Mouse (Mus musculus) intestine, embryonic 16.5 days (tissue): ENCODE measurements around the gene Rhebl1. TPM values are rescaled to one million over a fixed set of nuclear protein-coding genes. Genes with fewer than 3 reads are reported as not detected.

Source experiments
- ATAC-seq: fragments of 200-750 bp; cut with Nextera tagmentation; 2 replicates; pipeline ENCODE4 v1.8.0; 2017; ENCODE audit warnings: moderate TSS enrichment, moderate library complexity
- H3K27ac ChIP-seq: fragments of 300-500 bp; sonication (generic); 2 replicates; pipeline ENCODE4 v1.5.1; 2014; ENCODE audit warnings: mild to moderate bottlenecking, low read length
- H3K27me3 ChIP-seq: fragments of 300-500 bp; sonication (generic); replicated peaks from 2 replicates; pipeline ENCODE4 v1.6.1; 2014; ENCODE audit warnings: low read length, control low read depth, mixed read lengths; ENCODE audit not compliant: control insufficient read depth, insufficient read depth
- H3K36me3 ChIP-seq: fragments of 300-500 bp; sonication (generic); 2 replicates; pipeline ENCODE4 v1.6.1; 2014; ENCODE audit warnings: low read length, control low read depth; ENCODE audit not compliant: control insufficient read depth, insufficient read depth
- H3K4me1 ChIP-seq: fragments of 300-500 bp; sonication (generic); 2 replicates; pipeline ENCODE4 v1.6.1; 2014; ENCODE audit warnings: low read length, control low read depth, mixed read lengths; ENCODE audit not compliant: control insufficient read depth, insufficient read depth
- H3K4me2 ChIP-seq: fragments of 300-500 bp; sonication (generic); 2 replicates; pipeline ENCODE4 v1.6.1; 2014; ENCODE audit warnings: low read depth, low read length, control low read depth
- H3K4me3 ChIP-seq: fragments of 300-500 bp; sonication (generic); 2 replicates; pipeline ENCODE4 v1.5.1; 2014; ENCODE audit warnings: mild to moderate bottlenecking, low read length
- H3K9ac ChIP-seq: fragments of 300-500 bp; sonication (generic); 2 replicates; pipeline ENCODE4 v1.6.1; 2014; ENCODE audit warnings: low read depth, low read length
- H3K9me3 ChIP-seq: fragments of 300-500 bp; sonication (generic); 2 replicates; pipeline ENCODE4 v1.6.1; 2016; ENCODE audit warnings: low read length, control low read depth; ENCODE audit not compliant: control insufficient read depth
- WGBS: fragments of 180-500 bp; shearing (Covaris S2); extraction: QIAGEN DNeasy Blood & Tissue Kit; methylation state at CpG from one replicate; pipeline ENCODE4 v1.1.7; 2014; 5-methylcytosine and 5-hydroxymethylcytosine counted together
- polyA plus RNA-seq: library from polyadenylated mRNA; unstranded; fragments of >200 nt; fragmentation: Nextera tagmentation; extraction: Ambion mirVana; gene quantifications from 2 replicates; pipeline ENCODE4 v1.2.1, GENCODE M21; 2015

Rhebl1 gene
- polyA plus RNA-seq, 1 experiment from 2014 or later: 12.3 TPM

GRCm38 (mm10) chr15:98846140-98846539 lies 48.2 kb downstream of the Rhebl1 start:
- 85% methylated on average over 8 of the region's 8 CpGs for WGBS

GRCm38 (mm10) chr15:98845149-98845548 lies 49.2 kb downstream of the Rhebl1 start:
- H3K4me1 ChIP-seq: no peaks in the 10 kb centered on the region
- H3K4me3 ChIP-seq: no peak overlapping the region
- H3K36me3 ChIP-seq: peaks cover 69% of the 10 kb centered on the region
- H3K9me3 ChIP-seq: no peaks in the 10 kb centered on the region
- WGBS: 94% methylated on average over 2 of the region's 2 CpGs
- H3K9ac ChIP-seq: no peak overlapping the region
- H3K27me3 ChIP-seq: no peaks in the 10 kb centered on the region
- H3K27ac ChIP-seq: no peak overlapping the region
- no peak for ATAC-seq
- H3K4me2 ChIP-seq: no peak overlapping the region

More at GRCm38 (mm10) chr15:98846140-98846539, 48.2 kb downstream of the Rhebl1 start:
- Histone ChIP-seq H3K4me2 (no peak overlapping the region), H3K4me3 (no peak overlapping the region), H3K4me1 (no peaks in the 10 kb centered on the region), H3K9ac (no peak overlapping the region), H3K36me3 (peaks cover 65% of the 10 kb centered on the region), H3K27me3 (no peaks in the 10 kb centered on the region), H3K9me3 (no peaks in the 10 kb centered on the region), H3K27ac (no peak overlapping the region)
- ATAC-seq: no peak

DNA sequence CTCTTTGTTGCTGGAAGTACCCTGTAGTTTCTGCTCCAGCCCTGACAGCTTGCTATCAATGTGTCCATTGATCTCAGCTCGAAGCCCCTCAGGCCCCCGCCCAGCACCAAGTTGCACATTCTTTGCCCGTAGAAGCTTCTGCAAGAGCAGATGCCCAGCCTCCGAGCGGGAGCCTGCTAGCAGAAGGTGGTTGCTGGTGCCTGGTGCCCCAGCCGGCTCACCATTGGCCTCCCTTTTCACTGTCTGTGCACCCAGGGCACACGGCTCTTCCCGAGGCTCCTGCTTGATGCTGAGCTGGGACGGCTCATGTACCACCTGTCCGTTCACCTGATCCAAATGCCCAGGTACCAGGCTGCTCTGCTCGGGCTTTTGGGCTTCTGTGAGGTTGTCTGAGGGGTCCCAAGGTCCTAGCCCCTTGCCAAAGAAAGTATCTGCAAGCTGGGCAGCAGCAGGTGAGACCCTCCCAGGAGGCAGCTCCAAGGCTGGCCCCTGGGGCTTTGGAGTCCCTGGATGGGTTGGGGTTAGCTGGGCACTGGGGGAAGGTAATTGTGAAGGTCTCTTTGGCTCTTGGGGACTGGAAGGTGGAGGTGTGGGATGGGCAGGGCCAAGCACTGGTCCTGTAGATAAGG lies 50.6 kb downstream of the Rhebl1 start:
- 87% methylated on average over 11 of the region's 11 CpGs for WGBS
- ATAC-seq: no peak
- H3K4me1 ChIP-seq: no peaks in the 10 kb centered on the region

GRCm38 (mm10) chr15:98839671-98840585 lies 54.4 kb downstream of the Rhebl1 start:
- H3K4me3 ChIP-seq: no peak overlapping the region
- H3K4me2 ChIP-seq: no peak overlapping the region
- H3K27ac ChIP-seq: no peak overlapping the region
- H3K4me1 ChIP-seq: no peaks in the 10 kb centered on the region
- no peak overlapping the region for H3K9ac ChIP-seq
- peaks cover 58% of the 10 kb centered on the region for H3K36me3 ChIP-seq
- WGBS: 94% methylated on average over 30 of the region's 30 CpGs
- no peaks in the 10 kb centered on the region for H3K27me3 ChIP-seq
- no peak for ATAC-seq
- H3K9me3 ChIP-seq: no peaks in the 10 kb centered on the region

More for the DNA sequence above, 50.6 kb downstream of the Rhebl1 start:
- H3K36me3 ChIP-seq: peaks cover 68% of the 10 kb centered on the region
- no peaks in the 10 kb centered on the region for H3K9me3 ChIP-seq
- H3K4me3 ChIP-seq: no peak overlapping the region
- H3K27ac ChIP-seq: no peak overlapping the region
- no peak overlapping the region for H3K4me2 ChIP-seq
- H3K9ac ChIP-seq: no peak overlapping the region
- no peaks in the 10 kb centered on the region for H3K27me3 ChIP-seq

- no peak overlapping the region for H3K4me3 ChIP-seq
- H3K36me3 ChIP-seq: peaks cover 57% of the 10 kb centered on the region
- no peaks in the 10 kb centered on the region for H3K9me3 ChIP-seq
- no peaks in the 10 kb centered on the region for H3K4me1 ChIP-seq
- no peak for ATAC-seq
- no peak overlapping the region for H3K27ac ChIP-seq
- H3K27me3 ChIP-seq: no peaks in the 10 kb centered on the region
- no peak overlapping the region for H3K4me2 ChIP-seq
- H3K9ac ChIP-seq: no peak overlapping the region
- WGBS: 94% methylated on average over 14 of the region's 14 CpGs
These were observed 55.2 kb downstream of the Rhebl1 start for GRCm38 (mm10) chr15:98839161-98839560.

DNA sequence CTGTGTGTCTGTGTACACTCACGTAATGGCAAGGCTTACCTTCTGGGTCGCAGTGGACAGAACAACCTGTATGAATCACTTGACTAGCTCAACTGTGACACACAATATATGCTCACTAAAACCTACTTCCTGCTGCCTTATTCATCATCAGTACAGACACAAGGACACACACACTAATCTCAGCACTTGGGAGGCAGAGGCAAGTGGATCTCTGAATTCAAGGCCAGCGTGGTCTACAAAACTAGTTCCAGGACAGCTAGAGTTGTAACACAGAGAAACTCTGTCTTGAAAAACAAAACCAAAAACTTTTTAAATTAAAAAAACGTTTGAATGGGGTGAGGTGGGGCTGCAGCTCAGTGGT lies 56.6 kb downstream of the Rhebl1 start:
- no peak overlapping the region for H3K9ac ChIP-seq
- peaks cover 50% of the 10 kb centered on the region for H3K36me3 ChIP-seq
- WGBS: 76% methylated on average over 4 of the region's 4 CpGs
- H3K4me3 ChIP-seq: no peak overlapping the region
- no peak overlapping the region for H3K27ac ChIP-seq
- no peak for ATAC-seq
- H3K27me3 ChIP-seq: no peaks in the 10 kb centered on the region
- no peaks in the 10 kb centered on the region for H3K9me3 ChIP-seq
- H3K4me2 ChIP-seq: no peak overlapping the region
- no peaks in the 10 kb centered on the region for H3K4me1 ChIP-seq

DNA sequence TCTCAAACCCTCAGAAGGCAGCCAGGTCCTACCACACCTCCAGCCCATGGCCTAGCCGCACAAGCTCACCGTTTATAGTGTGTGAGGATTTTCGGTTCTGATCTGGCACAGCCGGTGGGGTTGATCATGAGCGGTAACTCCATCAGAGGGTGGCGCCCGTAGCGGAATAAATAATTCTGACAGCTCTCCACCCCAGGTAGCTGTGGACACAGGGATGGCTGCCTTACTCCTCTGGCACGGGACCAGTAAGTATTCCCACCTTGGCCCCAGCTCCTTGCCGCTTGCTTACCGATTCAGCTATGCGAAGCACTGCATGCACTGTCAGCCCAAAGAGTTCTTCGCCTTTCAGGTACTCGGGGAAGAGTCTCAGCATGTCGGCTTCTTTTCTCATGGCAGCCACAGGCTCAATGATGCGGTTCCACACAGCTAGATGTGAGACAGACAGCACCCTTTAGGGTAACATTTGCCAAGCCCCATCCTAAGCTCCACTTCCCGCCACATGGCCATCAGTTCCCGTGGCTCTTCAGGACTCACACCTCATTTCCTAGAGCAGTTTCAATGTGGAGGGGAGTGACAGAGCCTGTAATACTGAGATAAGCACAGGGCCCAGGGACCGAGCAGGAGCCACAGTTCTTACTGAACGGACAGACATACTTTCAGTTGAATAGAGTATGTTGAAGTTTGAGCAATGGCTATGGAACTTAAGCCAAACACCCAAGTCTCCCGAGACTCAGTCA lies 57.2 kb downstream of the Rhebl1 start:
- H3K4me1 ChIP-seq: no peaks in the 10 kb centered on the region
- H3K27me3 ChIP-seq: no peaks in the 10 kb centered on the region
- WGBS: 94% methylated on average over 21 of the region's 21 CpGs
- H3K9ac ChIP-seq: no peak overlapping the region
- no peak overlapping the region for H3K27ac ChIP-seq
- H3K4me2 ChIP-seq: no peak overlapping the region
- no peaks in the 10 kb centered on the region for H3K9me3 ChIP-seq
- peaks cover 47% of the 10 kb centered on the region for H3K36me3 ChIP-seq
- ATAC-seq: no peak
- H3K4me3 ChIP-seq: no peak overlapping the region

DNA sequence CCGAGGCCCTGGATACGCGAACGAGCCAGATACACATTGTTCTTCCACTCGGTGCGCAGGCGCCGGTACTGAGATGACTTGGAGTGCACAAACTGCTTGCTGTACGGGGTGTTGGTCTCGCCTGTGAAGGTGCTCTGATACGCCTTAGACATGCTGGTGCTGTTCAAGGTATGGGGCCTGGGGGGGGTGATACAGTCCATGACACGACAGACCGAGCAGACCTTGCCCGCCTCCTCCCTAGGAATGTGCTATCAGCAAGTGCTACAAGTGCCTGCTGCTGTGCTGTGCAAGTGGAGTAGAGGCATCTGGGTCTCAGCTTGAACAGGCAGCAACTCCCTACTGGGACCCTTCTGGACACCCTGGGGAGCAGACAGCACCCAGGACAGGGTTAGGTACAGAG lies 59.0 kb downstream of the Rhebl1 start:
- Histone ChIP-seq H3K4me2 (no peak overlapping the region), H3K36me3 (peaks cover 36% of the 10 kb centered on the region), H3K9me3 (no peaks in the 10 kb centered on the region), H3K27ac (no peak overlapping the region), H3K9ac (no peak overlapping the region), H3K27me3 (no peaks in the 10 kb centered on the region), H3K4me1 (no peaks in the 10 kb centered on the region), H3K4me3 (no peak overlapping the region)
- no peak for ATAC-seq
- 94% methylated on average over 14 of the region's 14 CpGs for WGBS

GRCm38 (mm10) chr15:98834059-98834458 lies 60.3 kb downstream of the Rhebl1 start:
- Histone ChIP-seq H3K4me1 (peaks cover 8% of the 10 kb centered on the region; the same call in 1 of the 2 replicates), H3K9ac (no peak overlapping the region), H3K4me3 (no peak overlapping the region), H3K27me3 (no peaks in the 10 kb centered on the region), H3K9me3 (no peaks in the 10 kb centered on the region), H3K36me3 (peaks cover 29% of the 10 kb centered on the region), H3K27ac (no peak overlapping the region), H3K4me2 (no peak overlapping the region)
- ATAC-seq: no peak
- WGBS: 84% methylated on average over 13 of the region's 13 CpGs
